Mouse (Mus musculus): ENCODE data around the gene Ucma. TPM values are rescaled to one million over a fixed set of nuclear protein-coding genes. Genes with fewer than 3 reads are reported as not detected.
A peak's percentile ranks its signal among the peaks of the same experiment; 100 is the strongest.
"Not testable (repeated sequence)": the region's sequence is repeated elsewhere in the genome, so short reads cannot be mapped to it uniquely, and the experiment has no call there.

Gene Ucma
- not detected in 2 replicates for polyA plus RNA-seq (2016; fragmentation: Nextera tagmentation; extraction: Ambion mirVana)

GRCm38 (mm10) chr2:4975807-4976206 is at the start of gene Ucma:
Gene Ucma (plus strand): TSS chr2:4976122.
- Histone ChIP-seq H3K27ac (no peak within 1 kb of the TSS), H3K4me3 (no peak within 1 kb of the TSS), H3K27me3 (ENCODE audit: insufficient read depth, poor library complexity, severe bottlenecking) (no peaks in the 10 kb centered on the region), H3K36me3 (no peaks in the 10 kb centered on the region), H3K9me3 (no peaks in the 10 kb centered on the region), H3K4me1 (peaks cover 5% of the 10 kb centered on the region; the same call in 1 of the 2 replicates)
- WGBS: 60% methylated on average over 5 of the region's 5 CpGs
- no peak for DNase-seq (ENCODE audit: low spot score)

GRCm38 (mm10) chr2:4927391-4927790 is 48.5 kb upstream of the Ucma start:
- DNase-seq (ENCODE audit: low spot score): peak; percentile 51
- H3K27ac ChIP-seq: no peak overlapping the region
- H3K4me3 ChIP-seq: no peak overlapping the region
- no peaks in the 10 kb centered on the region for H3K27me3 ChIP-seq (ENCODE audit: insufficient read depth, poor library complexity, severe bottlenecking)
- no peaks in the 10 kb centered on the region for H3K9me3 ChIP-seq
- WGBS: 82% methylated on average over 3 of the region's 3 CpGs
- peaks cover 62% of the 10 kb centered on the region for H3K36me3 ChIP-seq
- H3K4me1 ChIP-seq: no peaks in the 10 kb centered on the region

GRCm38 (mm10) chr2:4929230-4929629 is 46.7 kb upstream of the Ucma start:
- DNase-seq (ENCODE audit: low spot score): peak; percentile 31
- Histone ChIP-seq H3K36me3 (peaks cover 69% of the 10 kb centered on the region), H3K27me3 (ENCODE audit: insufficient read depth, poor library complexity, severe bottlenecking) (no peaks in the 10 kb centered on the region), H3K27ac (no peak overlapping the region), H3K4me3 (no peak overlapping the region), H3K9me3 (no peaks in the 10 kb centered on the region), H3K4me1 (no peaks in the 10 kb centered on the region)
- WGBS: 45% methylated on average over 2 of the region's 2 CpGs

GRCm38 (mm10) chr2:4934516-4934915 is 41.4 kb upstream of the Ucma start:
- Histone ChIP-seq H3K36me3 (peaks cover 61% of the 10 kb centered on the region), H3K4me3 (no peak overlapping the region), H3K4me1 (no peaks in the 10 kb centered on the region), H3K27me3 (ENCODE audit: insufficient read depth, poor library complexity, severe bottlenecking) (no peaks in the 10 kb centered on the region), H3K27ac (no peak overlapping the region), H3K9me3 (no peaks in the 10 kb centered on the region)
- DNase-seq (ENCODE audit: low spot score): peak; percentile 57
- WGBS: 90% methylated on average over 9 of the region's 9 CpGs

- no peak overlapping the region for H3K4me3 ChIP-seq
- H3K27ac ChIP-seq: no peak overlapping the region
- H3K27me3 ChIP-seq (ENCODE audit: insufficient read depth, poor library complexity, severe bottlenecking): no peaks in the 10 kb centered on the region
- H3K9me3 ChIP-seq: no peaks in the 10 kb centered on the region
- 90% methylated on average over 7 of the region's 7 CpGs for WGBS
- H3K36me3 ChIP-seq: peaks cover 52% of the 10 kb centered on the region
- no peak for DNase-seq (ENCODE audit: low spot score)
- H3K4me1 ChIP-seq: no peaks in the 10 kb centered on the region
These were observed 38.0 kb upstream of the Ucma start for GRCm38 (mm10) chr2:4937931-4938330.

- Histone ChIP-seq H3K4me3 (no peak overlapping the region), H3K9me3 (peaks cover 8% of the 10 kb centered on the region), H3K4me1 (no peaks in the 10 kb centered on the region), H3K27ac (no peak overlapping the region), H3K36me3 (peaks cover 43% of the 10 kb centered on the region), H3K27me3 (ENCODE audit: insufficient read depth, poor library complexity, severe bottlenecking) (no peaks in the 10 kb centered on the region)
- peak; percentile 64 for DNase-seq (ENCODE audit: low spot score)
- 90% methylated on average over 11 of the region's 11 CpGs for WGBS
These were observed 35.1 kb upstream of the Ucma start for GRCm38 (mm10) chr2:4940861-4941260.

GRCm38 (mm10) chr2:4949691-4950090 is 26.2 kb upstream of the Ucma start:
- not testable (repeated sequence) for H3K27me3 ChIP-seq (ENCODE audit: insufficient read depth, poor library complexity, severe bottlenecking); H3K4me1 ChIP-seq; H3K9me3 ChIP-seq; H3K4me3 ChIP-seq; H3K36me3 ChIP-seq; DNase-seq (ENCODE audit: low spot score); H3K27ac ChIP-seq
- 83% methylated on average over 8 of the region's 8 CpGs for WGBS

GRCm38 (mm10) chr2:4950986-4951385 is 24.9 kb upstream of the Ucma start:
- no peak overlapping the region for H3K27ac ChIP-seq
- DNase-seq (ENCODE audit: low spot score): peak; percentile 63
- no peak overlapping the region for H3K4me3 ChIP-seq
- WGBS: 88% methylated on average over 2 of the region's 2 CpGs
- H3K27me3 ChIP-seq (ENCODE audit: insufficient read depth, poor library complexity, severe bottlenecking): no peaks in the 10 kb centered on the region
- no peaks in the 10 kb centered on the region for H3K9me3 ChIP-seq
- no peaks in the 10 kb centered on the region for H3K4me1 ChIP-seq
- 0 out of 2 replicates have a peak, but pooled peaks cover 3% of the 10 kb centered on the region for H3K36me3 ChIP-seq

- H3K36me3 ChIP-seq: 0 out of 2 replicates have a peak, but pooled peaks cover 3% of the 10 kb centered on the region
- H3K9me3 ChIP-seq: no peaks in the 10 kb centered on the region
- no peak overlapping the region for H3K4me3 ChIP-seq
- H3K4me1 ChIP-seq: no peaks in the 10 kb centered on the region
- no peak for DNase-seq (ENCODE audit: low spot score)
- no peak overlapping the region for H3K27ac ChIP-seq
- H3K27me3 ChIP-seq (ENCODE audit: insufficient read depth, poor library complexity, severe bottlenecking): no peaks in the 10 kb centered on the region
- WGBS: 87% methylated on average over 6 of the region's 6 CpGs
These were observed 21.6 kb upstream of the Ucma start for GRCm38 (mm10) chr2:4954216-4954760.

- H3K27me3 ChIP-seq (ENCODE audit: insufficient read depth, poor library complexity, severe bottlenecking): no peaks in the 10 kb centered on the region
- H3K9me3 ChIP-seq: no peaks in the 10 kb centered on the region
- WGBS: 85% methylated on average over 12 of the region's 12 CpGs
- H3K27ac ChIP-seq: no peak overlapping the region
- no peaks in the 10 kb centered on the region for H3K36me3 ChIP-seq
- H3K4me1 ChIP-seq: no peaks in the 10 kb centered on the region
- no peak for DNase-seq (ENCODE audit: low spot score)
- no peak overlapping the region for H3K4me3 ChIP-seq
These were observed 17.9 kb upstream of the Ucma start for GRCm38 (mm10) chr2:4958039-4958438.

- DNase-seq (ENCODE audit: low spot score): no peak
- Histone ChIP-seq H3K27ac (no peak overlapping the region), H3K4me3 (no peak overlapping the region), H3K4me1 (no peaks in the 10 kb centered on the region), H3K36me3 (no peaks in the 10 kb centered on the region), H3K27me3 (ENCODE audit: insufficient read depth, poor library complexity, severe bottlenecking) (no peaks in the 10 kb centered on the region), H3K9me3 (no peaks in the 10 kb centered on the region)
- 89% methylated on average over 2 of the region's 2 CpGs for WGBS
These were observed 8.1 kb upstream of the Ucma start for GRCm38 (mm10) chr2:4967806-4968205.

GRCm38 (mm10) chr2:4969083-4969482 is 6.8 kb upstream of the Ucma start:
- H3K9me3 ChIP-seq: no peaks in the 10 kb centered on the region
- 86% methylated on average over 1 of the region's 2 CpGs for WGBS
- H3K27me3 ChIP-seq (ENCODE audit: insufficient read depth, poor library complexity, severe bottlenecking): no peaks in the 10 kb centered on the region
- no peak overlapping the region for H3K4me3 ChIP-seq
- H3K4me1 ChIP-seq: no peaks in the 10 kb centered on the region
- no peak overlapping the region for H3K27ac ChIP-seq
- H3K36me3 ChIP-seq: no peaks in the 10 kb centered on the region
- DNase-seq (ENCODE audit: low spot score): no peak

- Histone ChIP-seq H3K9me3 (no peaks in the 10 kb centered on the region), H3K27me3 (ENCODE audit: insufficient read depth, poor library complexity, severe bottlenecking) (no peaks in the 10 kb centered on the region), H3K4me1 (peaks cover 5% of the 10 kb centered on the region; the same call in 1 of the 2 replicates), H3K36me3 (no peaks in the 10 kb centered on the region), H3K27ac (no peak overlapping the region), H3K4me3 (no peak overlapping the region)
- DNase-seq (ENCODE audit: low spot score): no peak
- WGBS: 22% methylated on average over 8 of the region's 8 CpGs
These were observed 2.2 kb downstream of the Ucma start for GRCm38 (mm10) chr2:4978091-4978490.

GRCm38 (mm10) chr2:4983987-4984386 is 8.1 kb downstream of the Ucma start:
- no peaks in the 10 kb centered on the region for H3K36me3 ChIP-seq
- DNase-seq (ENCODE audit: low spot score): no peak
- 39% methylated on average over 5 of the region's 5 CpGs for WGBS
- H3K9me3 ChIP-seq: no peaks in the 10 kb centered on the region
- H3K27me3 ChIP-seq (ENCODE audit: insufficient read depth, poor library complexity, severe bottlenecking): no peaks in the 10 kb centered on the region
- no peaks in the 10 kb centered on the region for H3K4me1 ChIP-seq
- H3K27ac ChIP-seq: no peak overlapping the region
- H3K4me3 ChIP-seq: no peak overlapping the region
